Mouse (Mus musculus) kidney, postnatal 0 days (tissue): Measurements from ENCODE around the gene Rasgef1c. TPM values are rescaled to one million over a fixed set of nuclear protein-coding genes. Genes with fewer than 3 reads are reported as not detected.

Experiments
- ATAC-seq: fragments of 200-750 bp; cut with Nextera tagmentation; replicated peaks from 2 replicates; pipeline ENCODE4 v1.8.0; 2017; ENCODE audit warnings: low read depth, moderate number of reproducible peaks, moderate TSS enrichment, moderate library complexity; ENCODE audit not compliant: low FRiP score
- DNase-seq: peaks from one replicate; pipeline ENCODE4 v3.0.0-alpha.2; 2016; ENCODE audit warnings: low spot score
- H3K27ac ChIP-seq: fragments of 300-500 bp; sonication (generic); 2 replicates; pipeline ENCODE4 v1.5.1; 2014; ENCODE audit warnings: mild to moderate bottlenecking
- H3K27me3 ChIP-seq: fragments of 300-500 bp; sonication (generic); 2 replicates; pipeline ENCODE4 v1.6.1; 2014; ENCODE audit warnings: low read length, mixed read lengths; ENCODE audit not compliant: insufficient read depth
- H3K36me3 ChIP-seq: fragments of 300-500 bp; sonication (generic); 2 replicates; pipeline ENCODE4 v1.6.1; 2014; ENCODE audit warnings: low read length, mixed read lengths; ENCODE audit not compliant: insufficient read depth
- H3K4me1 ChIP-seq: fragments of 300-500 bp; sonication (generic); replicated peaks from 2 replicates; pipeline ENCODE4 v1.6.1; 2014; ENCODE audit warnings: antibody characterized with exemption, low read length, mixed read lengths; ENCODE audit not compliant: insufficient read depth
- H3K4me2 ChIP-seq: fragments of 300-500 bp; sonication (generic); 2 replicates; pipeline ENCODE4 v1.6.1; 2014; ENCODE audit warnings: mild to moderate bottlenecking, low read length, moderate library complexity, mixed read lengths
- H3K4me3 ChIP-seq: fragments of 300-500 bp; sonication (generic); replicated peaks from 2 replicates; pipeline ENCODE4 v1.5.1; 2014; ENCODE audit warnings: low read depth, low read length
- H3K9ac ChIP-seq: fragments of 300-500 bp; sonication (generic); 2 replicates; pipeline ENCODE4 v1.6.1; 2014; ENCODE audit warnings: low read depth, low read length
- H3K9me3 ChIP-seq: fragments of 300-500 bp; sonication (generic); replicated peaks from 2 replicates; pipeline ENCODE4 v1.6.1; 2016; ENCODE audit warnings: low read length, inconsistent platforms, mixed read lengths
- CTCF ChIP-seq: IDR thresholded peaks from 2 replicates; pipeline ENCODE4 v1.5.1; 2016; ENCODE audit warnings: antibody characterized with exemption, low read depth, mild to moderate bottlenecking, moderate library complexity
- WGBS: fragments of 180-500 bp; shearing (Covaris S2); extraction: QIAGEN DNeasy Blood & Tissue Kit; methylation state at CpG from one replicate; pipeline ENCODE4 v1.1.7; 2014; 5-methylcytosine and 5-hydroxymethylcytosine counted together
- polyA plus RNA-seq: library from polyadenylated mRNA; unstranded; fragments of >200 nt; fragmentation: Nextera tagmentation; extraction: Ambion mirVana; gene quantifications from 2 replicates; pipeline ENCODE4 v1.2.1, GENCODE M21; 2015

Rasgef1c gene
- polyA plus RNA-seq, 1 experiment from 2014 or later: 0.18 TPM

DNA sequence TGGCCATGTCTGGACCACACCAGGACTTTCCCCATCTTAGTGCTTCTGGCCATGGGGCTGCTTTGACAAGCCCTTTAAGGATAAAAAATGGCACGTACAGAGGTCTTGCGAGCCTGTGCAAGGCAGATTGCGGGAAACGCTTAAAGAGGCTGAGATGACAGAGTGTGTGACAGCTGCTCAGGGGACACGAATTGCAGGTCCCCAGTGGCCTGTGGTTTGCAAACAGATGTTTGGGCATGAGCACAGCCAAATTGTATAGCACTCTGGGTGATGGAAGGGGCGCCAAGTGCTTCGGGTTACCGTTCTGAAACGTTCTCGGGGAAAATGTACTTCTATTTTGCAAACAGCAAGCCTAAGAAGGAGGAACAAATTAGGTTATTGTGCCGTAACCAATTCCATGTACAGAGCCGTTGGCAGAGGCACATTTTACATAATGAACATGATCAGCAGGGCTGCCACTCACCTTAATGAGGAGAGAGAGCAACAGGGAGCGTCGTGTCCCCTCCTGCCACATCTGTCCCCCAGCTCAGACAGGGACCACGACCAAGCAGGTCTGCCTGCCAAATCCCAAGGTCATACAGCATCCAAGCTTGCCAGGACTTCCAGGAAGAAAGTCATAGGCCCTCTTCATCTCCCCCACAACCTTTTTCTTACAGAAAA lies 17.0 kb downstream of the Rasgef1c start:
- DNase-seq: no peak

DNA sequence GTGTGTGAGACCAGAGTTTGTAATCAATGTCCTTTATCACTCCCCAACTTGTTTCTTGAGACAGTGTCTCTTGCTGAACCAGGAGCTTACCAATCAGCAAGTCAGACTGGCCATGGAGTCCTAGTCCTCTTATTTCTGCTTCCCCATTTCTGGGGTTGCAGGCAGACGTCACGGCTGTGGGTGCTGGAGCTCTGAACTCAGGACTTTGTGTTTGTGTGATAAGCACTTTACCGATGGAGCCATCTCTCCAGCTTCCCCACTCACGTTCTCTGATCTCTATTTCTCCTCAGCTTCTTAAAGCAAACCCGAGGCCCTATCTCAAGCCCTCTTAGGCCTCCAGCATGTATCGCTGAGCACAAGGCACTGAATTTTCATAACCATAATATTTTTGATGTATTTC lies 17.7 kb downstream of the Rasgef1c start:
- WGBS: 89% methylated on average over 6 of the region's 6 CpGs
- no peak overlapping the region for H3K27ac ChIP-seq
- no peak for TF ChIP-seq CTCF

More for the DNA sequence above, 17.0 kb downstream of the Rasgef1c start:
- 49% methylated on average over 15 of the region's 15 CpGs for WGBS
- TF ChIP-seq CTCF: no peak
- no peak for ATAC-seq
- no peak overlapping the region for H3K9ac ChIP-seq
- H3K36me3 ChIP-seq: no peaks in the 10 kb centered on the region
- H3K4me3 ChIP-seq: no peak overlapping the region
- no peak overlapping the region for H3K4me2 ChIP-seq
- H3K27me3 ChIP-seq: no peaks in the 10 kb centered on the region
- H3K27ac ChIP-seq: no peak overlapping the region
- no peaks in the 10 kb centered on the region for H3K4me1 ChIP-seq
- no peaks in the 10 kb centered on the region for H3K9me3 ChIP-seq

GRCm38 (mm10) chr11:49923539-49923938 lies 21.9 kb downstream of the Rasgef1c start:
- Histone ChIP-seq H3K4me2 (no peak overlapping the region), H3K36me3 (no peaks in the 10 kb centered on the region), H3K9ac (no peak overlapping the region), H3K4me1 (no peaks in the 10 kb centered on the region), H3K4me3 (no peak overlapping the region), H3K27me3 (no peaks in the 10 kb centered on the region), H3K27ac (no peak overlapping the region), H3K9me3 (no peaks in the 10 kb centered on the region)
- TF ChIP-seq CTCF: no peak
- ATAC-seq (no peak), DNase-seq (no peak)
- 85% methylated on average over 9 of the region's 9 CpGs for whole genome bisulfite sequencing

More for the DNA sequence above, 17.7 kb downstream of the Rasgef1c start:
- Histone ChIP-seq H3K4me1 (no peaks in the 10 kb centered on the region), H3K36me3 (no peaks in the 10 kb centered on the region), H3K9ac (no peak overlapping the region), H3K9me3 (no peaks in the 10 kb centered on the region), H3K4me2 (no peak overlapping the region), H3K4me3 (no peak overlapping the region), H3K27me3 (no peaks in the 10 kb centered on the region)
- ATAC-seq: no peak
- DNase-seq: no peak

DNA sequence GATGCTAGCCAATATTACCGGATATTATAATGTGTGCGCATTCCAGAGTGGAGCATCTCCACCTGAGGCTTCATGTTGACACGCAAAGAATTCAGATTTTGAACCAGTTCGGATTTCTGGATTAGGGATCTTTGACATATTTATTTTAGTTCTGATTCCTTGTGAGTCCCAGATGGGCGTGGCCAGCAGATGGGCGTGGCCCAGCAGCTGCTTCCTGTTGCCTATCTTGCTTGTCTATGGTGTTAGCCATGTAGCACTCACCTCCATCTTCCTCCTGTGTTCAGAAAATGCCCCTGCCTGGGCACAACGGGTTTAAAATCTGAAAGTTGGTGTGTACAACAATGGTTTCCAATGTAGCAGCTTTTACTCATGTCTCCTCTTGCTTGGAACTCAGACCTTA lies 24.5 kb downstream of the Rasgef1c start:
- H3K4me3 ChIP-seq: no peak overlapping the region
- ATAC-seq: no peak
- no peak overlapping the region for H3K4me2 ChIP-seq
- no peak overlapping the region for H3K9ac ChIP-seq
- H3K9me3 ChIP-seq: no peaks in the 10 kb centered on the region
- TF ChIP-seq CTCF: no peak
- no peaks in the 10 kb centered on the region for H3K36me3 ChIP-seq
- no peaks in the 10 kb centered on the region for H3K4me1 ChIP-seq
- H3K27me3 ChIP-seq: no peaks in the 10 kb centered on the region
- WGBS: 70% methylated on average over 7 of the region's 7 CpGs
- no peak for DNase-seq
- no peak overlapping the region for H3K27ac ChIP-seq

DNA sequence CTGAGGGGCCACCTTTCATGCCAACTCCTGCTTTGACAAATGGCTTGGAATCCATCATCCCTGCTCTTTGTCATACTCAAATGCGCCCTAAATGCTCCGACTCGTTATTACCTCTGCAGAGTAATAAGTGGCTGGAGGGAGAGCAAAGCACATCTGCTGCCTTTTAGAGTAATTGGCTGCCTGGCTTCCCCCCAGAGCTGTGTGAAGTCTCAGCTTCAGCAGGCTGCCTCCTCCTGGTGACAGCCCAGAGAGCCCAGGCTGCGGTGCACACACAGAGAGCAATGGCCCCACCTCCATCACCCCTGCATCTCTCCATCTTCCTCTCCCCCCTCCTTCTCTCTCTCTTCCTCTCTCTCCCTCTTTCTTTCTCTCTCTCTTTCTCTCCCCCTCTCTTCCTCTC lies 25.5 kb downstream of the Rasgef1c start:
- Histone ChIP-seq H3K36me3 (no peaks in the 10 kb centered on the region), H3K9me3 (no peaks in the 10 kb centered on the region), H3K27me3 (no peaks in the 10 kb centered on the region), H3K4me1 (no peaks in the 10 kb centered on the region), H3K27ac (no peak overlapping the region), H3K9ac (no peak overlapping the region), H3K4me2 (no peak overlapping the region), H3K4me3 (no peak overlapping the region)
- no peak for ATAC-seq
- no peak; the same call in 1 of the 2 replicates for TF ChIP-seq CTCF
- WGBS: 16% methylated on average over 4 of the region's 4 CpGs
- no peak for DNase-seq

DNA sequence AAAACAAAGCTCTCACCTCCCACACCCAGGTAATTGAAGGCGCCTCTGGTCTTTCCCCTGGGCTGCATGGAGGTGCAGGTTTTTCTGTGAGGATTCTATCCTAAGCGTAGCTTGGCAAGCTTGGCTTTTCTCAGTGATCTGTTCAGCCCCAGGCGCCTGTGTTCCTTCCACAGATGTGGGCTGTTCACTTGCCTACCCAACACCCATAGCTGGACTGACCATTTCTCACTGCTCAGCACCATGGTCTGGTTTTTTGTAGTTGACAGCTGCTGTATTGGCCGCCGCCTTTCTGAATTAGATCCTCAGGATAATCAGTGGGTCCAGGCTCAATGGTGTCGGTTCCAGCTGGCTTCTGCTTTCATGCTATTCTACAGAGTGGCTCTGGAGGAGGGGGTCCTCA lies 26.0 kb downstream of the Rasgef1c start:
- H3K27me3 ChIP-seq: no peaks in the 10 kb centered on the region
- no peak for DNase-seq
- TF ChIP-seq CTCF: no peak
- H3K9ac ChIP-seq: no peak overlapping the region
- H3K4me2 ChIP-seq: no peak overlapping the region
- 62% methylated on average over 6 of the region's 6 CpGs for WGBS
- H3K4me3 ChIP-seq: no peak overlapping the region
- no peaks in the 10 kb centered on the region for H3K9me3 ChIP-seq
- H3K4me1 ChIP-seq: no peaks in the 10 kb centered on the region
- no peaks in the 10 kb centered on the region for H3K36me3 ChIP-seq
- no peak for ATAC-seq
- H3K27ac ChIP-seq: no peak overlapping the region

GRCm38 (mm10) chr11:49931037-49931625 lies 29.5 kb downstream of the Rasgef1c start:
- Histone ChIP-seq H3K36me3 (no peaks in the 10 kb centered on the region), H3K27me3 (no peaks in the 10 kb centered on the region), H3K9ac (no peak overlapping the region), H3K27ac (no peak overlapping the region), H3K4me2 (no peak overlapping the region), H3K9me3 (no peaks in the 10 kb centered on the region), H3K4me3 (no peak overlapping the region), H3K4me1 (no peaks in the 10 kb centered on the region)
- no peak for ATAC-seq
- WGBS: 30% methylated on average over 5 of the region's 5 CpGs
- no peak for TF ChIP-seq CTCF
- no peak for DNase-seq
